Mouse (Mus musculus) heart, postnatal 25 days (tissue): ENCODE results near the gene Mcts2. TPM values are rescaled to one million over a fixed set of nuclear protein-coding genes. Genes with fewer than 3 reads are reported as not detected.

Source experiments
- DNase-seq: peaks from one replicate; pipeline ENCODE4 v3.0.0; 2022; ENCODE audit warnings: low spot score
- intact Hi-C: fragments of 180-260 bp; cut with DNase I; formaldehyde crosslinking; loops from one replicate; pipeline ENCODE4 v1.15.1; 2025
- total RNA-seq, 2 experiments: library from RNA; stranded (reverse); gene quantifications; 2 replicates each; pipeline ENCODE4 v1.2.3; 2021

Gene Mcts2
- total RNA-seq, 2 experiments from 2014 or later = 17.7 to 18.5 TPM

DNA sequence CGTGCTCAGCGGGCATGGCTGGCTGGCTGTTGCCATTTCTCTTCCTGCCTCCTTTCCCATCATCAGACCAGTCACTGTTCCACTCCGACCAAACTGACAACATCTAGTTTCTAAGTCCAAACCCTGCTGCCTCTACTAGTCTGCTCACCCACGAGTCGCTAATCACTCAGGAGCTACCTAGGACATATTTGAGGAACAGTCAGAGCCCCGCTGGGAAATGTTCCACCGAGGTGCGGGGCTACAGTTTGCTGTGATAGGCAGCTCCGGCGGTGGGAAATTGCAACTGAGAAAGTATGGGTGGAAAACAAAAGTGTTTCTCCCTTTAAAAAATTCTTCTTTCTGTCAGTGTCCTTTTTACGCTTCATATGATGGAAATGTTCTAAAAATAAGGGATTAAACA is 30.8 kb downstream of the Mcts2 start:
- no peak for DNase-seq
- intact Hi-C loops = no loop called here

DNA sequence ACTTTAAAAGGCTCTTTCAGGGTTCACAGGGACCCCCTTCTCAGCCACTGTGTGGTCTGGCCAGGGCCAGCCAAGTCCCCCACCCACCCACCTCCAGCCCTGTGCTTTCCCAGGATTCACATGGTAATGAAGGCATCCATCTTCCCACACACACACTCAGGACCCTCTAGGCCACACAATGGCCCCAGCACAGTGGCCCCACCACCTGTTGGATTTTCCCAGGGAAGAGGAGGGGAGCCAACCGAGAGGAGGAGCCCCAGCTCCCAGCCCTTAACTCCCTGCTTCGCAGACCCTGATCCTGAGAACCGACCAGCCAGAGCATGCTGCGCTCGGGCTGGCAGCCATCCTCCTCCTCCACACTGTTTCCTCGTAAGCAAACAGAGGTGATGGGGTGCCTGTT is 31.2 kb downstream of the Mcts2 start:
- intact Hi-C loops = no loop called here
- no peak for DNase-seq

DNA sequence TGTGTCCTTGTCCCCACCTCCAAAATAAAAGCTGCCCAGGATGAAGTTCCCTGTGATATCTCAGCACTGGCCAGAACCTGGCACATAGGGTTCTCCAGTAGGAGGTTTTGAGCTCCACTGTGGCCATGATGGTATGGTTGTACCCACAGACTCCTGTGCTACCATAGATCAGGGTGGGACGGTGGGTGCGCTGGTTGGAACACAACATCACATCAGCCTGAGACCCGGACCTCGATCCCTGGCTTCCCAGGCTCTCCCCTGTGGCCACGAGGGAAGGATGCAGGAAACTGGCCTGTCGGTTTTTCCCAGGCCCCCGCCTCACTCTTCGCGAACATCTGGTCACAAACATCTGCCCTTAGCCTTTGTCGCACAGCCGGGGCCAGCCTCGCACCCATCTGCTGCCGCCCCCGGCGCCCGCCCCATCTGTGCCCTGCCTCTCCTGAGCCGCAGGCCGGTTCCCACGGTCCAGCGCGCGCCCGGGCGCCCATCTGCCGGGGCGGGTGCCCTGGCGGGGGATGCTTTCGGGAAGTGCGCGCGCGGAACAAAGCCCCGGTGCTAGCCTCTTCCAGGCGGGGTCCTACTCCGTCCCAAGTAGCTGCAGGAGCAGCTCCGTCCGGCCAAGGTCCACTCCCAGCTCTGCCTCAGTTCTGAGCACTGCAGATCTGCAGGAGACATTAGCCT is 37.0 kb downstream of the Mcts2 start:
- intact Hi-C loops = loop anchor here (2.0 kb wide), 1 partner anchor 15 kb away; no protein-coding TSS in a partner anchor
- peak; percentile 79 for DNase-seq

DNA sequence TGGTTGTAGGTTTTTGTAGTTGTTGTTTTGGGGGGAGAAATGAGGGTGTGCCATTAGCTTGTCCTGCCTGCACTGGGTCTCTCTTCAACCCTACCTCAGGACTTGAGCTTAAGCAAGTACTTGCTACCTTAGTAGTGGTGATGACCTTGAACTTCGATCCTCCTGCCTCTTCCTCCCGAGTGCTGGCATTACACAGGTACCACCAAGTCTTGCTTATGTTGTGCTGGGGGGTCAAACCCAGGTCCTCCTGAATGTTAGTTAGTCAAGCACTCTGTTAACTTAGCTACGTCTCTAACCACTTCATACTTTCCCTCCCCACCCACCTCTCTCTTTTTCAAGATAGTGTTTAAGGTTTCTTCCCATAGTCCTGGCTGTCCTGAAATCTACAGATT is 37.5 kb downstream of the Mcts2 start:
- DNase-seq = no peak
- intact Hi-C loops = no loop called here

DNA sequence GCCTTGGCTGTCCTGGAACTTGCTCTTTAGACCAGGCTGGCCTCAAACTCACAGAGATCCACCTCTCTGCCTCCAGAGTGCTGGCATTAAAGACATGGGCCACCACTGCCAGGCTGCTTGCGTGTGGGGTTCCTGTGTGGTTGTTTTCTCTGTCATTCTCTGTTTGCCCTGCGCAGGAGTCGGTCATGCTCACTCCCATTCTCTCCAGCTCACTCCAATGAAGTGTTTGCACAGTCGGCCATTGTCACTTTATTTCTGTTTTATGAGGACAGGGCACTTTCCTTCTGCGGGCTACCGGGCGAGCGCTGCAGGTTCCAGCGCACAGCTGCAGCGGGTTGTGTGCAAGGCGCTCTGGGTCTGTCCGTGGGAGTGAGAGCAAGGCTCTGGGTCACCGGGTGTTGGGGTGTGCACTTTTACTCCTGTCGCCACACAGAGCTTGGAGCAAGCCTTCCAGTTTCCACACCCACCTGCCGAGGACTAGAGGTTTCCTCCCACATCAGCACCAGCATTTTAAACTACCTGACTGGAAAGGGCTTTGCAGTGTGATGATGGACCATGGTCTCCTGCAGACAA is 38.4 kb downstream of the Mcts2 start:
- DNase-seq = no peak
- intact Hi-C loops = no loop called here

DNA sequence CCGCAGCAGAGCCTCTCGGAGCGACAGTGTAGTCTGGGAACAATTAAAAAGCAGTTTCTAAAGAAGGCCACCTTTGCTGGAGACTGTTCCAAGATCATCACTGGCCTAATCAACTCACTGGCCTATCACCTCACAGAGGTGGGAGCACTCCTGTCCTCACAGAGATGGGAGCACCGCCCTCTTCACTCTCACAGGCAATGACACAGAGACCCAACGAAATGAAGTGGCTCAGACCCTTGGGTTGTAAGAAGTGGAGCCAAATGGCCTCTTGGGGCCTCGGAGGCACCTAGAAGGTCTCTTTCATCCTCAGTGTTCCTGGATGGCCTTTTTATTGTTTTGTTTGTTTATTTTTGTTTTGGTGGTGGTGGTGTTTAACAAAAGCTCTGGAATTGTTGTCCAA is 39.4 kb downstream of the Mcts2 start:
- no peak for DNase-seq
- intact Hi-C loops = no loop called here

DNA sequence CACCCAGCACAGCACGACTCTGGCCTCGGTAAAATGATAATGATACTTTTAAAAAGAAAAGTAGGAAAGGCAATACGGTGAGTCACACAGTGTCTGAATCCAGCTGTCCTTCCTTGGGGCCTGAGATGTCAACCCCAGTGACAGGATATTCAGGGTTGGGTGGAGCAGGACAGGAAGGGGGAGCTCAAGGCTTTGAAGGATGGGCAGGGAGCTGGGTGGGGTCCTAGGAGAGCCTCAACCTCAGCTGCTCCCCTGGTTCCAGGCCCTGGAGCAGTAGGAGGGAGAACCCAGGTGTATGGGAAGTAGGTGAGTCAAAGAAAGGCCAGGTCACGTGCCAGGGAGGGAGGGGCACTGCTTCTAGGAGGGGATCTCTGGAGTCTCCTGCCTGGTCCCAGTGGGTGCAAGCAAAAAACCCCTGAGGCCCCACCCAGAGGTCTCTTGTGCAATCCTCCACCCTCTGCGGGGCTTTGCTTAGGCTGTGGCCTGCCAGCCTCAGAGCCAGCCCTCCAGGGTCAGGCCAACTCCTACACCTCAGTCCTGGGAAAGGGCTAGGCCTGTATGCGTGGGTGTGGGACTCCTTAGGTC is 40.0 kb downstream of the Mcts2 start:
- intact Hi-C loops = no loop called here
- DNase-seq = peak; percentile 55

DNA sequence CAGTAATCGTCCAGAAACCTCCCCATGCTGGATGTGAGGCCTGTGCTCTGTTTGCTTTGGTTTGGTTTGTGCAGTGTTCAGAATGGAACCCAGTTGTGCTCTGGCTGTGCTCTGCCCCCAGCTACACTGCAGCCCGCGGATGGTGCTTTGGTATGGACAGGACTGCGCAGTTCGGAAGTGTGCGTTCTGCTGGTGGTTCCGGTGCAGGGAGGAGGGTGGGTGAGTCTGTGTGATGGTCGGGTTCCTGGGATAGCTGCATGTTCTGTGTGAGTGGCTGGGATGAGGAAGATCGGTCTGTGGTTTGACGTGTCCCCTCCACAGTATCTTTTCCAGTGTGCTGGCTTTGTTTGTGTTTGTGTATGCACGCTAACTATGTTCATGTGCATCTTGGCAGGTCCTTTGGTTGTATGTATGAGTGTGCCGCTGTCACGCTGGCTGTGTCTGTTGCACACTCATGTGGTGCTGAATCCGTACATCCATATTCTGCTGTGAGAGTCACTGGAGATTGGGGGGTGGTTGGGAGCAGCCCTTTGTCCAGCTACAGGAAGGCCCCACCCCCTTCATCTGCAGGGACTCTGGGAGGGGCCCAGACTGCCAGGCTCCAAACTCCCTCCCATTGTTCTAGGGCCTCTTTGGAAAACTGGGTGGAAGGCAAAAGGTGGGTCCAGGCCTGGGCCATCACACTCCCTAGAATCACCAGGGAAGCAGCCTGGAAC is 41.1 kb downstream of the Mcts2 start:
- intact Hi-C loops = no loop called here
- peak; percentile 73 for DNase-seq

DNA sequence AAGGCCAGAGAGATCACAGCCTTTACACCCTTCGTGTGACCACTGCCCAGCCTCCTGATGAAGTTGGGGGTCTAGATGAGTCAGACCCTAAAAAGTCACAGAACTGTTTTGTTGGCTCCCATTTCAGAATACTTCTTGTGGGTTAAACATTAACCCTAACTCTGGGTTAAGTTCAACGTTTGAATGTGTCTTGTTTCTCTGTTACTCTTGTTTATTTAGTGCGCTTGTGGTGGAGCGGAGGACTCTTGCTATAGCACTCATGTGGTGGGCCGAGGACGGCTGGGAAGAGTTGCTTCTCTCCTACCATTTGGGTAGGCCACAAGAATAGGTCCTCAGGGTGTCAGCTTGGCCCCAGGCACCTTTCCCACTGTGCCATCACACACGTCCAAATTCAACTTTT is 41.8 kb downstream of the Mcts2 start:
- no peak for DNase-seq
- intact Hi-C loops = no loop called here

DNA sequence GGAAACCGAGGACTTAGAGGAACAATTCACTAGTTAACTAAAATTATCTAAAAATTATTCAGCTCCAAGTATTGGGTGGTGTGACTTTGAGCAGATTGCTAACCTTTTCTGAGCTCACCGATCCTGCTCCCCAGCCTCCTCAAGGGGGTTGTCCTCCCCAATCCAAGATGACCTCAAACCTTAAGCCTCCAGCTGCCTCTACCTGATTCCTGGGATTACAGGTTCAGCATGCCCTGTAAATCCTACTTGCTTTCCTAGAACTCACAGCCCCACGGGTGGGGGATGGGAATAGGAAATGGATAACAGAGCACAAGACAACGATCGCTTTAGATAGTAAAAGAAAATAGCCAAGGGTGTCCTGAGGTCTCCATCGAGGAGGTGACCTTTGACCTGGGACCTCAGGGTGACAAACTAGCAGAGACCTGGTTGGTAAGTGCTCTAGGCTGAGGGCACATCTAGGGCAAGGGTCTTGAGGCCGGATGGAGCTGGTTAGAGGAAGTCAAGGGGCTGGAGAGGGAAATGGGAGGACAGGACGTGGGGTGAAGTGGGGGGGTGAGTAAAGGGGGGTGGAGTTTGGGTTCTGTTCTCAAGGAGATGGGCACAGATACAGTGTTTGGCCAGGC is 42.3 kb downstream of the Mcts2 start:
- no peak for DNase-seq

DNA sequence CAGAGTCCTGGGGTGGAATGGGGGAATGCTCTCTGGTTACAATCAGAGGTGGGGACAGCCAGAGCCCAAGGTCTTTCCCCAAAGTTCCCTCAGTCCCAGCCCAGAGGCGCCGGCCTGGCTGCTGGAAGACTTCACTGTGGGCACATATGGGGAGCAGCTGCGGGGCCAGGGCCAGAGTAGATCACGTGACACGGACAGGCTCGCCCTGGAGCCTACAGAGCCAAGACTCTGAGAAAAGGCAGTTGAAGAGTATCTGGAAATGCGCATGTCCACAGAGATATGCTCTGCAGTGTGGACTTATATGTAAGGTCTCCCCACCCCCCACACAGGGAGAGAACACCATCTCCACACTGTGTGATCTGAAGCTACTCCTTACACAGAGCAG is 42.8 kb downstream of the Mcts2 start:
- intact Hi-C loops = no loop called here
- DNase-seq = peak; percentile 76

More for the DNA sequence above, 42.3 kb downstream of the Mcts2 start:
- intact Hi-C loops = no loop called here

DNA sequence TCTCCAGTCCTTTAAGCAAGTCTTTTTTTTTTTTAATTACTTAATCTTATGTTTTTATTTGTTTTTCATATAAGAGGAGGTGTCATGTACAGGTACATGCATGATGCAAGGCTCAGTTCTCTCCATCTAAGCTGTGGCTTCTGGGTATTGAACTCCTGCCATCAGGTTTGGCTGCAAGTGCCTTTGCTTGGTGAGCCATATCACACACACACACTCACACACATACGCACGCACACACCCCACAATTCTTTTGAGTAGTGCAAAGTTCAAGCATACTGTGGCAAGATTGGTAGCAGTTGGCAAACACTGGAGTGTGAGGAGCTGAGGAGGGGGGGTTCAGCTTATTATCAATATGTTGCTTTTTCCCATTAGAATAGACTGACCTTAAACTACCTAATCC is 46.4 kb downstream of the Mcts2 start:
- DNase-seq = no peak
- intact Hi-C loops = no loop called here

DNA sequence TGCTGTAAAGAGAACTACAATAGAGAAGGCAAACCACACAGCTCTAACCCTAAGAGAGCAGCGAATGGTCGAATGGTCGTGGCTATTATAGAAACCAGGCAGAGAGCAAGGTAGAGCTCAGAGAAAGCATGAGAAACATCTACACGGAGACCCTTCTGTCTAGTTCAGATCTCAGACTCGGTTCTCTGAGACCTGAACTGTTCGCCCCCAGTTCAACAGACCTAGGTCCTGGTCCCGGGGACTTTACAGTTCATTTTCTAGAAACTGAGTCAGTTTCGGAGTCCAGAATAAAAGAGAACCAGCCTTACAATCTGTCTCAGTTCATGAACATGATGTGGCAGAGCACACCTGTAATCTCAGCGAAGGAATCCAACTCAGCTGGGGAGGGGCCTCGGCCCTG is 47.7 kb downstream of the Mcts2 start:
- DNase-seq = no peak
- intact Hi-C loops = no loop called here

DNA sequence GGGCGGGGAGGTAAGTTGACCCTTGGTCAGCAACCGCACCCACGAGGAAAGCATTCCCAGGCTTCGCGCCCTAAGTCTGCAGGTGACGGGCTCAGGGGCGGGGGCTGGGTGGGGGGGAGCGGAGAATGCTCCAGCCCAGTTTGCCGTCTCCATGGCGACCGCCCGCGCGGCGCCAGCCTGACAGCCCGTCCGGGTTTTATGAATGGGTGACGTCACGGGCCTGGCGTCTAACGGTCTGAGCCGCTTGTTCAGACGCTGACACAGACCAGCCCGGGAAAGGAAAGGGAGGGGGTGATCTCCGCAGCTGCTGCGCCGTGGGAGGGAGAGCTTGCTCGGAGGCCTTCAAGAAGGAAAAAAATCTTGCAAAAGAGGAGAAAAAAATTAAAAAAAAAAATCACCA is 48.1 kb downstream of the Mcts2 start:
- intact Hi-C loops = no loop called here
- DNase-seq = peak; percentile 94

DNA sequence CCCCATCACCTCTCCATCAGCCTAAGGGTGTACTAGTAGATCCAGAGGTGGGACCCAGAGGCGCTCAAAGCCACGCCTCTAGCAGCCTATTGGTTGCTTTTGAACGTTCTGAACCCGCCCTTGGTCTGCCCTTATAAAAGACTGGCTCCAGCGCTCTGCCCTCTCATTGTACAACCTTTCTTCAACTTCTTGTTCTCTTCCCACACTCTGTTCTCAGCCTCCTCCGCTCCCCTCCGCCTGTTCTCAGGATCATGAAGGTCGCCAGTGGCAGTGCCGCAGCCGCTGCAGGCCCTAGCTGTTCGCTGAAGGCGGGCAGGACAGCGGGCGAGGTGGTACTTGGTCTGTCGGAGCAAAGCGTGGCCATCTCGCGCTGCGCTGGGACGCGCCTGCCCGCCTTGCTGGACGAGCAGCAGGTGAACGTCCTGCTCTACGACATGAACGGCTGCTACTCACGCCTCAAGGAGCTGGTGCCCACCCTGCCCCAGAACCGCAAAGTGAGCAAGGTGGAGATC is 49.3 kb downstream of the Mcts2 start, which contains the start of gene Id1:
Gene Id1, plus strand, starts transcription at position 162 of the 512 bp plus-strand sequence.
- intact Hi-C loops = no loop called here
- DNase-seq = peak; percentile 91

DNA sequence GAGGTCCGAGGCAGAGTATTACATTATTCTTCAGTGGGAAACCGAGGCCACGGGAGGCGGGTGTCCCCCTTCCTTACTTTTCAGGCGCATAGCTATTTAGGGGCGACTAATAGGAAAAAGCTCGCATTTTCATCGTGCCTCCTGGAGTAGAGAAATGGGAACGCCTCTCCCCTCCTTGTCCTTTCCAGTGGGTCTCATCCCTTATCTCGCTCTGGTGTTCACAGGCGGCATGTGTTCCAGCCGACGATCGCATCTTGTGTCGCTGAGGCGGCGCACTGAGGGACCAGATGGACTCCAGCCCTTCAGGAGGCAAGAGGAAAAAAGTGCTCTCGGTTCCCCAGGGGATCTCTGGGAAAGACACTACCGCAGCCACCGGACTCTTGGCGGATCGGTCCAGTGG is 49.9 kb downstream of the Mcts2 start:
- no peak for DNase-seq

More for the DNA sequence above, 49.9 kb downstream of the Mcts2 start:
- intact Hi-C loops = no loop called here
